Mouse (Mus musculus) MEL (cell line): ENCODE data around the gene Zfp790.

ENCODE experiments used
- CTCF ChIP-seq, 3 experiments: IDR thresholded peaks in 2 of 3; conservative IDR thresholded peaks in 1 of 3; 2 replicates each; pipeline ENCODE4 v1.5.1; 2011 to 2012; ENCODE audit warnings: low read length in 3 of 3, low read depth in 2 of 3, mild to moderate bottlenecking in 2 of 3, improper control_type of control experiment in 1 of 3, inconsistent platforms in 1 of 3, mixed read lengths in 1 of 3, moderate library complexity in 1 of 3; ENCODE audit not compliant: control insufficient read depth in 1 of 3, insufficient read depth in 1 of 3, poor library complexity in 1 of 3, severe bottlenecking in 1 of 3
- JUND ChIP-seq: IDR thresholded peaks from 2 replicates; pipeline ENCODE4 v1.6.1; 2011; ENCODE audit warnings: low read depth, mild to moderate bottlenecking, improper control_type of control experiment, low read length
- MYB ChIP-seq: IDR thresholded peaks from 2 replicates; pipeline ENCODE4 v1.6.1; 2011; ENCODE audit warnings: mild to moderate bottlenecking, low read depth, low read length, improper control_type of control experiment
- MYC ChIP-seq: IDR thresholded peaks from 2 replicates; pipeline ENCODE4 v1.6.1; 2011; ENCODE audit warnings: low read depth, mild to moderate bottlenecking, low read length, improper control_type of control experiment, moderate library complexity
- POLR2AphosphoS2 ChIP-seq: IDR thresholded peaks from 2 replicates; pipeline ENCODE4 v1.6.1; 2011; ENCODE audit warnings: low read length, improper control_type of control experiment
- POLR2AphosphoS5 ChIP-seq: IDR thresholded peaks from 2 replicates; pipeline ENCODE4 v1.6.1; 2012; ENCODE audit warnings: low read depth, borderline replicate concordance, mild to moderate bottlenecking, inconsistent platforms, low read length, moderate library complexity, mixed read lengths

- TF ChIP-seq MYC (no peak), CTCF (IDR thresholded peaks at IDR 0.05 in 2 of 3, conservative IDR thresholded peaks at IDR 0.05 in 1 of 3; ENCODE audit: control insufficient read depth in 1 of 3, insufficient read depth in 1 of 3, low read depth in 2 of 3, low read length in 3 of 3, poor library complexity in 1 of 3, severe bottlenecking in 1 of 3) (no peak), MYB (no peak), POLR2AphosphoS5 (no peak), POLR2AphosphoS2 (no peak), JUND (no peak)
These were observed 12.1 kb downstream of the Zfp790 start for GRCm38 (mm10) chr7:29828001-29828400.
